26 mouse cellular contexts compared by ENCODE assay signal in the genomic region with DNA sequence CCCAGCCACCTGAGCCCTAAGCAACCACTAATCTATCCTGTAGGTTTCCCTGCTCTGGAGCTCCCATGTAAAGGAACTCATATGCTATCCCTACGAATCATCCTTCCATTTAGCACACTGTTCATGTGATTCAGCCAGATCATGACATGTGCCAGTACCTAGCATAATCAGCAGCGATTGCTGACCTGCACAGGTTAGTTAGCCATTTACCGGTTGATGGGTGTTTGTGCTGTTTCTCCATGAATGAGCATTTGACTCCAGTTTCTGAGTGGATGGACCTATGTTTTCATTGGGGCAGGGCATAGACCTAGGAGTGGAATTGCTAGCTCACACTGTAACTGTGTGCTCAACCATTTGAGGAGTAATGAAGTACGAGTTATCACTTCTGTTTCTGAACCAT. TPM values are rescaled to one million over a fixed set of nuclear protein-coding genes. Genes with fewer than 3 reads are reported as not detected.
DNase-seq lines count a peak whose midpoint lies in the region; ATAC-seq and TF ChIP-seq lines count a peak whose summit lies in the region.
"Had no signal": no experiment of that assay in that cellular context is flagged by ENCODE, and none has a peak within 500 bp of the region (broad histone marks: within the 10 kb centered on the region; RNA-seq: fewer than 3 reads in every experiment).

No protein-coding gene starts in this region.

- DNase-seq in kidney, adult 18-20 months, result peak; percentile 14
- no peak for DNase-seq in kidney, postnatal 10 days
- DNase-seq in kidney, adult 9 months, result peak; percentile 53
- peak; percentile 38 for DNase-seq in kidney, postnatal 0 days (ENCODE audit: low spot score)
- DNase-seq in right cerebral cortex, adult 2 months (ENCODE audit: low spot score in 2 of 2), result no peak
- DNase-seq: adrenal gland, adult 2 months; adrenal gland, postnatal 14 days; B cell, adult 2 months; cerebellum, adult 11 months; cerebellum, adult 2 months; cerebellum, adult 9-11 months; cerebellum, postnatal 25 days; forebrain, postnatal 0 days; gastrocnemius, adult 2 months; gastrocnemius, postnatal 14 days; heart, adult 11 months had no signal

- peak overlapping the region; percentile 92; the same call in 1 of the 2 replicates for H3K27ac ChIP-seq in kidney, postnatal 0 days
- no peak overlapping the region for H3K27ac ChIP-seq in neural tube, embryonic 15.5 days (replicated peaks)
- H3K27ac ChIP-seq: embryonic facial prominence, embryonic 12.5 days; embryonic facial prominence, embryonic 15.5 days; gastrocnemius, adult 2 months; hindbrain, embryonic 12.5 days; hindbrain, embryonic 15.5 days had no signal

- peak; percentile 29 for ATAC-seq in kidney, postnatal 0 days (replicated peaks; ENCODE audit: low FRiP score, low read depth)
- ATAC-seq in neural tube, embryonic 15.5 days (ENCODE audit: low FRiP score), result no peak
- ATAC-seq: forebrain, embryonic 14.5 days; forebrain, postnatal 0 days; Patski had no signal

- H3K9me3 ChIP-seq in kidney, postnatal 0 days (replicated peaks; ENCODE audit: low read length), result no peaks in the 10 kb centered on the region
- no peaks in the 10 kb centered on the region for H3K9me3 ChIP-seq in neural tube, embryonic 15.5 days (replicated peaks)
- H3K9me3 ChIP-seq: embryonic facial prominence, embryonic 12.5 days; embryonic facial prominence, embryonic 15.5 days; hindbrain, embryonic 12.5 days; hindbrain, embryonic 15.5 days had no signal

- H3K36me3 ChIP-seq in kidney, postnatal 0 days (ENCODE audit: insufficient read depth, low read length), result no peaks in the 10 kb centered on the region
- H3K36me3 ChIP-seq in neural tube, embryonic 15.5 days, result no peaks in the 10 kb centered on the region
- H3K36me3 ChIP-seq: embryonic facial prominence, embryonic 12.5 days; embryonic facial prominence, embryonic 15.5 days; G1E; hindbrain, embryonic 12.5 days; hindbrain, embryonic 15.5 days had no signal

- no peaks in the 10 kb centered on the region for H3K27me3 ChIP-seq in kidney, postnatal 0 days (ENCODE audit: insufficient read depth, low read length)
- H3K27me3 ChIP-seq in neural tube, embryonic 15.5 days (replicated peaks), result no peaks in the 10 kb centered on the region
- H3K27me3 ChIP-seq: CH12.LX; embryonic facial prominence, embryonic 12.5 days; embryonic facial prominence, embryonic 15.5 days; hindbrain, embryonic 12.5 days; hindbrain, embryonic 15.5 days; Patski had no signal

- TF ChIP-seq CTCF in kidney, postnatal 0 days (IDR thresholded peaks at IDR 0.05; ENCODE audit: low read depth), result no peak

- H3K9ac ChIP-seq in kidney, postnatal 0 days (ENCODE audit: low read depth, low read length), result no peak overlapping the region
- H3K9ac ChIP-seq in neural tube, embryonic 15.5 days (replicated peaks), result no peak overlapping the region
- H3K9ac ChIP-seq: embryonic facial prominence, embryonic 12.5 days; embryonic facial prominence, embryonic 15.5 days; forebrain, postnatal 0 days; hindbrain, embryonic 12.5 days; hindbrain, embryonic 15.5 days had no signal

- H3K4me2 ChIP-seq in kidney, postnatal 0 days (ENCODE audit: low read length), result no peak overlapping the region
- no peak overlapping the region for H3K4me2 ChIP-seq in neural tube, embryonic 15.5 days
- H3K4me2 ChIP-seq: embryonic facial prominence, embryonic 12.5 days; embryonic facial prominence, embryonic 15.5 days; heart, embryonic 11.5 days; hindbrain, embryonic 12.5 days; hindbrain, embryonic 15.5 days had no signal

- H3K4me1 ChIP-seq in kidney, postnatal 0 days (replicated peaks; ENCODE audit: insufficient read depth, low read length), result peaks cover 13% of the 10 kb centered on the region
- peaks cover 9% of the 10 kb centered on the region; the same call in 1 of the 2 replicates for H3K4me1 ChIP-seq in neural tube, embryonic 15.5 days
- H3K4me1 ChIP-seq: embryonic facial prominence, embryonic 12.5 days; embryonic facial prominence, embryonic 15.5 days had no signal

- 62% methylated on average over 4 of the region's 4 CpGs for WGBS in kidney, postnatal 0 days
- 92% methylated on average over 4 of the region's 4 CpGs for WGBS in neural tube, embryonic 15.5 days

- no peak overlapping the region for H3K4me3 ChIP-seq in kidney, postnatal 0 days (replicated peaks; ENCODE audit: low read depth, low read length)
- H3K4me3 ChIP-seq in neural tube, embryonic 15.5 days (replicated peaks), result no peak overlapping the region
- H3K4me3 ChIP-seq: embryonic facial prominence, embryonic 12.5 days; embryonic facial prominence, embryonic 15.5 days; gastrocnemius, adult 2 months; hindbrain, embryonic 12.5 days; hindbrain, embryonic 15.5 days had no signal

RNA-seq across cellular contexts. Expression of a gene that starts 11.2 kb away (rescaled TPM):
- polyA plus RNA-seq in kidney, postnatal 0 days (2015; fragmentation: Nextera tagmentation; extraction: Ambion mirVana), result 369 and 406 TPM in 2 replicates
- polyA plus RNA-seq in neural tube, embryonic 15.5 days (2015; fragmentation: Nextera tagmentation; extraction: Ambion mirVana), result 227 and 235 TPM in 2 replicates

RNA-seq across cellular contexts. Expression of a gene that starts 57.9 kb away (rescaled TPM):
- polyA plus RNA-seq in kidney, postnatal 0 days (2015; fragmentation: Nextera tagmentation; extraction: Ambion mirVana), result 13.6 and 16.6 TPM in 2 replicates
- polyA plus RNA-seq in neural tube, embryonic 15.5 days (2015; fragmentation: Nextera tagmentation; extraction: Ambion mirVana), result 25.5 and 26.0 TPM in 2 replicates

RNA-seq across cellular contexts. Expression of a gene that starts 58.7 kb away (rescaled TPM):
- polyA plus RNA-seq in kidney, postnatal 0 days (2015; fragmentation: Nextera tagmentation; extraction: Ambion mirVana), result 18.6 and 21.7 TPM in 2 replicates
- 32.4 and 38.1 TPM in 2 replicates for polyA plus RNA-seq in neural tube, embryonic 15.5 days (2015; fragmentation: Nextera tagmentation; extraction: Ambion mirVana)

Comparison
In these comparisons a context has a peak if more than half of its experiments do, and no peak if none do; other contexts are left out.
1. DNase-seq: peak in kidney, adult 18-20 months (single experiment), kidney, adult 9 months (single experiment) and kidney, postnatal 0 days (single experiment); none in kidney, postnatal 10 days (single experiment) and right cerebral cortex, adult 2 months (0 of 2).